Mouse (Mus musculus) limb, embryonic 11.5 days (tissue): ENCODE data around the gene Cela2a. TPM values are rescaled to one million over a fixed set of nuclear protein-coding genes. Genes with fewer than 3 reads are reported as not detected.

Experiments
- ATAC-seq: fragments of 200-750 bp; cut with Nextera tagmentation; 2 replicates; pipeline ENCODE4 v1.8.0; 2017; ENCODE audit warnings: low read depth; ENCODE audit not compliant: insufficient number of reproducible peaks, low FRiP score, low TSS enrichment
- DNase-seq: peaks from one replicate; pipeline ENCODE4 v3.0.0-alpha.2; 2015; ENCODE audit warnings: low spot score
- H3K27ac ChIP-seq: fragments of 300-500 bp; sonication (generic); replicated peaks from 2 replicates; pipeline ENCODE4 v1.5.1; 2014; ENCODE audit warnings: low read depth, mild to moderate bottlenecking, low read length
- H3K27me3 ChIP-seq: fragments of 300-500 bp; sonication (generic); 2 replicates; pipeline ENCODE4 v1.6.1; 2014; ENCODE audit warnings: mild to moderate bottlenecking, low read length, mixed read lengths; ENCODE audit not compliant: control insufficient read depth, insufficient read depth
- H3K36me3 ChIP-seq: fragments of 300-500 bp; sonication (generic); 2 replicates; pipeline ENCODE4 v1.6.1; 2014; ENCODE audit warnings: mild to moderate bottlenecking, low read length, moderate library complexity, mixed read lengths; ENCODE audit not compliant: control insufficient read depth, insufficient read depth
- H3K4me1 ChIP-seq: fragments of 300-500 bp; sonication (generic); 2 replicates; pipeline ENCODE4 v1.6.1; 2014; ENCODE audit warnings: low read length, mixed read lengths; ENCODE audit not compliant: control insufficient read depth, insufficient read depth
- H3K4me2 ChIP-seq: fragments of 300-500 bp; sonication (generic); 2 replicates; pipeline ENCODE4 v1.6.1; 2014; ENCODE audit warnings: low read depth, mild to moderate bottlenecking, moderate library complexity; ENCODE audit not compliant: severe bottlenecking
- H3K4me3 ChIP-seq: fragments of 300-500 bp; sonication (generic); 2 replicates; pipeline ENCODE4 v1.5.1; 2014; ENCODE audit warnings: low read depth, low read length
- H3K9ac ChIP-seq: fragments of 300-500 bp; sonication (generic); 2 replicates; pipeline ENCODE4 v1.6.1; 2014; ENCODE audit warnings: mild to moderate bottlenecking, low read length
- H3K9me3 ChIP-seq: fragments of 300-500 bp; sonication (generic); 2 replicates; pipeline ENCODE4 v1.6.1; 2016; ENCODE audit warnings: low read length; ENCODE audit not compliant: control insufficient read depth
- WGBS: fragments of 180-500 bp; shearing (Covaris S2); extraction: QIAGEN DNeasy Blood & Tissue Kit; methylation state at CpG from one replicate; pipeline ENCODE4 v1.1.7; 2014; 5-methylcytosine and 5-hydroxymethylcytosine counted together
- polyA plus RNA-seq: library from polyadenylated mRNA; unstranded; fragments of >200 nt; fragmentation: Nextera tagmentation; extraction: Ambion mirVana; gene quantifications from 2 replicates; pipeline ENCODE4 v1.2.1, GENCODE M21; 2014

Cela2a gene
- polyA plus RNA-seq, 1 experiment from 2014 or later, result not detected

GRCm38 (mm10) chr4:141805886-141806285, 20.1 kb downstream of the Cela2a start:
- Histone ChIP-seq H3K9me3 (no peaks in the 10 kb centered on the region), H3K36me3 (peaks cover 13% of the 10 kb centered on the region; the same call in 1 of the 2 replicates), H3K27me3 (no peaks in the 10 kb centered on the region), H3K4me3 (no peak overlapping the region), H3K4me2 (no peak overlapping the region), H3K4me1 (no peaks in the 10 kb centered on the region), H3K27ac (no peak overlapping the region), H3K9ac (no peak overlapping the region)
- 90% methylated on average over 8 of the region's 8 CpGs for WGBS
- DNase-seq, result no peak
- no peak for ATAC-seq

GRCm38 (mm10) chr4:141804105-141804504, 21.9 kb downstream of the Cela2a start:
- H3K9me3 ChIP-seq, result no peaks in the 10 kb centered on the region
- H3K36me3 ChIP-seq, result peaks cover 10% of the 10 kb centered on the region; the same call in 1 of the 2 replicates
- ATAC-seq (no peak), DNase-seq (no peak)
- H3K4me2 ChIP-seq, result no peak overlapping the region
- H3K9ac ChIP-seq, result no peak overlapping the region
- 91% methylated on average over 4 of the region's 4 CpGs for WGBS
- no peak overlapping the region for H3K4me3 ChIP-seq
- no peak overlapping the region for H3K27ac ChIP-seq
- no peaks in the 10 kb centered on the region for H3K27me3 ChIP-seq
- H3K4me1 ChIP-seq, result no peaks in the 10 kb centered on the region

GRCm38 (mm10) chr4:141797545-141797944, 28.4 kb downstream of the Cela2a start:
- DNase-seq, result no peak
- ATAC-seq, result no peak
- H3K4me1 ChIP-seq, result no peaks in the 10 kb centered on the region; the same call in 1 of the 2 replicates
- H3K9me3 ChIP-seq, result no peaks in the 10 kb centered on the region
- H3K9ac ChIP-seq, result no peak overlapping the region
- no peak overlapping the region for H3K4me3 ChIP-seq
- no peaks in the 10 kb centered on the region for H3K27me3 ChIP-seq
- no peak overlapping the region for H3K27ac ChIP-seq
- H3K36me3 ChIP-seq, result no peaks in the 10 kb centered on the region; the same call in 1 of the 2 replicates
- 95% methylated on average over 5 of the region's 5 CpGs for WGBS
- no peak overlapping the region for H3K4me2 ChIP-seq

- WGBS, result 78% methylated on average over 4 of the region's 4 CpGs
- no peak for ATAC-seq
- H3K9ac ChIP-seq, result no peak overlapping the region
Observed at GRCm38 (mm10) chr4:141796954-141797353, 29.0 kb downstream of the Cela2a start.

GRCm38 (mm10) chr4:141796356-141796755, 29.6 kb downstream of the Cela2a start:
- no peaks in the 10 kb centered on the region; the same call in 1 of the 2 replicates for H3K4me1 ChIP-seq
- no peaks in the 10 kb centered on the region for H3K9me3 ChIP-seq
- ATAC-seq (no peak), DNase-seq (no peak)
- no peak overlapping the region for H3K4me2 ChIP-seq
- no peak overlapping the region; the same call in 1 of the 2 replicates for H3K9ac ChIP-seq
- H3K36me3 ChIP-seq, result no peaks in the 10 kb centered on the region; the same call in 1 of the 2 replicates
- no peak overlapping the region for H3K4me3 ChIP-seq
- H3K27ac ChIP-seq, result no peak overlapping the region
- 83% methylated on average over 7 of the region's 7 CpGs for WGBS
- H3K27me3 ChIP-seq, result no peaks in the 10 kb centered on the region

More at GRCm38 (mm10) chr4:141796954-141797353, 29.0 kb downstream of the Cela2a start:
- no peaks in the 10 kb centered on the region; the same call in 1 of the 2 replicates for H3K36me3 ChIP-seq
- H3K4me1 ChIP-seq, result no peaks in the 10 kb centered on the region; the same call in 1 of the 2 replicates
- no peaks in the 10 kb centered on the region for H3K9me3 ChIP-seq
- no peak overlapping the region for H3K27ac ChIP-seq
- no peak overlapping the region for H3K4me2 ChIP-seq
- no peak overlapping the region for H3K4me3 ChIP-seq
- no peak for DNase-seq
- H3K27me3 ChIP-seq, result no peaks in the 10 kb centered on the region

GRCm38 (mm10) chr4:141794152-141794535, 31.8 kb downstream of the Cela2a start:
- peaks cover 2% of the 10 kb centered on the region; the same call in 1 of the 2 replicates for H3K4me1 ChIP-seq
- no peaks in the 10 kb centered on the region for H3K9me3 ChIP-seq
- no peaks in the 10 kb centered on the region; the same call in 1 of the 2 replicates for H3K36me3 ChIP-seq

GRCm38 (mm10) chr4:141793282-141794151, 32.4 kb downstream of the Cela2a start, which contains the start of gene Casp9:
Gene Casp9, plus strand, starts transcription at chr4:141793612.
- H3K36me3 ChIP-seq, result no peaks in the 10 kb centered on the region; the same call in 1 of the 2 replicates
- DNase-seq (peak; percentile 99), ATAC-seq (peak; percentile 86)
- H3K9ac ChIP-seq, result peak within 1 kb of the TSS; percentile 74
- peak within 1 kb of the TSS; percentile 55 for H3K4me2 ChIP-seq
- no peaks in the 10 kb centered on the region for H3K9me3 ChIP-seq
- peak within 1 kb of the TSS; percentile 60 for H3K4me3 ChIP-seq
- peaks cover 2% of the 10 kb centered on the region; the same call in 1 of the 2 replicates for H3K4me1 ChIP-seq
- WGBS, result under 1% methylated on average over 76 of the region's 80 CpGs
- H3K27me3 ChIP-seq, result no peaks in the 10 kb centered on the region
- peak within 1 kb of the TSS; percentile 70 for H3K27ac ChIP-seq

More at GRCm38 (mm10) chr4:141794152-141794535, 31.8 kb downstream of the Cela2a start:
- peak overlapping the region; percentile 74 for H3K9ac ChIP-seq
- H3K27me3 ChIP-seq, result no peaks in the 10 kb centered on the region
- DNase-seq, result no peak
- peak overlapping the region; percentile 60 for H3K4me3 ChIP-seq
- peak overlapping the region; percentile 55 for H3K4me2 ChIP-seq
- no peak for ATAC-seq
- WGBS, result 14% methylated on average over 5 of the region's 5 CpGs
- peak overlapping the region; percentile 70; the same call in 1 of the 2 replicates for H3K27ac ChIP-seq

GRCm38 (mm10) chr4:141792554-141793281, 33.2 kb downstream of the Cela2a start:
- no peaks in the 10 kb centered on the region; the same call in 1 of the 2 replicates for H3K36me3 ChIP-seq
- ATAC-seq, result no peak
- WGBS, result 11% methylated on average over 10 of the region's 10 CpGs

More at GRCm38 (mm10) chr4:141792554-141793281, 33.2 kb downstream of the Cela2a start:
- H3K9ac ChIP-seq, result no peak overlapping the region; the same call in 1 of the 2 replicates
- H3K4me1 ChIP-seq, result peaks cover 2% of the 10 kb centered on the region; the same call in 1 of the 2 replicates
- DNase-seq, result no peak
- no peaks in the 10 kb centered on the region for H3K9me3 ChIP-seq
- H3K4me2 ChIP-seq, result peak overlapping the region; percentile 55; the same call in 1 of the 2 replicates
- H3K27ac ChIP-seq, result peak overlapping the region; percentile 66
- no peaks in the 10 kb centered on the region for H3K27me3 ChIP-seq
- H3K4me3 ChIP-seq, result peak overlapping the region; percentile 60
